Mouse (Mus musculus) granulocyte monocyte progenitor cell, adult 5-6 weeks (primary cell): ENCODE measurements around the gene Ang2. TPM values are rescaled to one million over a fixed set of nuclear protein-coding genes. Genes with fewer than 3 reads are reported as not detected.
A peak's percentile ranks its signal among the peaks of the same experiment; 100 is the strongest.
"Not testable (repeated sequence)": the region's sequence is repeated elsewhere in the genome, so short reads cannot be mapped to it uniquely, and the experiment has no call there.

Experiments
- ATAC-seq: replicated peaks from 2 replicates; pipeline ENCODE4 v1.8.0; 2016; ENCODE audit warnings: mild to moderate bottlenecking, moderate TSS enrichment, inconsistent platforms; ENCODE audit not compliant: poor library complexity, severe bottlenecking
- total RNA-seq, 2 experiments: library from RNA; stranded (forward) in 1 of 2; stranded (reverse) in 1 of 2; fragments of 200-712, 200-1000 nt in 1 of 2; fragments of >200 nt in 1 of 2; fragmentation: Nextera tagmentation in 1 of 2; gene quantifications; 2 replicates each; pipeline ENCODE4 v1.2.3; 2014 to 2017

Ang2 gene
- total RNA-seq (2014; fragmentation: Nextera tagmentation): not detected in 2 replicates
- total RNA-seq (2017): not detected in 2 replicates

- no peak for ATAC-seq
These were observed at the start of gene Ang2 for GRCm38 (mm10) chr14:51199098-51200023. Gene Ang2 (minus strand): TSS chr14:51199148.

- no peak for ATAC-seq
These were observed 48.8 kb upstream of the Ang2 start for GRCm38 (mm10) chr14:51247736-51248135.

- peak; percentile 68 for ATAC-seq
These were observed 42.0 kb upstream of the Ang2 start for GRCm38 (mm10) chr14:51240899-51241298.

GRCm38 (mm10) chr14:51237488-51237887, 38.5 kb upstream of the Ang2 start:
- peak; percentile 85 for ATAC-seq

- peak; percentile 56 for ATAC-seq
These were observed 30.7 kb upstream of the Ang2 start for GRCm38 (mm10) chr14:51229657-51230056.

- not testable (repeated sequence) for ATAC-seq
These were observed 21.1 kb upstream of the Ang2 start for GRCm38 (mm10) chr14:51220075-51220474.

GRCm38 (mm10) chr14:51203115-51203514, 4.2 kb upstream of the Ang2 start, which contains the start of gene Ear14:
Gene Ear14 (plus strand): TSS chr14:51203391.
- ATAC-seq: no peak

- ATAC-seq: no peak
These were observed 1.5 kb upstream of the Ang2 start for GRCm38 (mm10) chr14:51200466-51200865.

GRCm38 (mm10) chr14:51200054-51200453, 1.1 kb upstream of the Ang2 start:
- ATAC-seq: 0 out of 2 replicates have a peak, but pooled peaks have one; percentile 22

GRCm38 (mm10) chr14:51195681-51196080, 3.3 kb downstream of the Ang2 start:
- no peak for ATAC-seq

GRCm38 (mm10) chr14:51181051-51181450, 17.9 kb downstream of the Ang2 start:
- peak; percentile 53 for ATAC-seq

- no peak for ATAC-seq
These were observed 25.1 kb downstream of the Ang2 start for GRCm38 (mm10) chr14:51173843-51174242.

- ATAC-seq: not testable (repeated sequence)
These were observed 26.0 kb downstream of the Ang2 start for GRCm38 (mm10) chr14:51172947-51173346.

GRCm38 (mm10) chr14:51172095-51172865, 26.7 kb downstream of the Ang2 start:
- peak; percentile 68 for ATAC-seq

GRCm38 (mm10) chr14:51166068-51166467, 32.9 kb downstream of the Ang2 start:
- ATAC-seq: peak; percentile 67

GRCm38 (mm10) chr14:51165435-51165834, 33.5 kb downstream of the Ang2 start:
- ATAC-seq: no peak

GRCm38 (mm10) chr14:51163323-51163722, 35.6 kb downstream of the Ang2 start:
- ATAC-seq: not testable (repeated sequence)

- not testable (repeated sequence) for ATAC-seq
These were observed 37.0 kb downstream of the Ang2 start, which contains the start of gene Rnase2b for GRCm38 (mm10) chr14:51161976-51162375. Gene Rnase2b (plus strand): TSS chr14:51162260.

- peak; percentile 76 for ATAC-seq
These were observed 41.9 kb downstream of the Ang2 start for GRCm38 (mm10) chr14:51157072-51157471.

- ATAC-seq: peak; percentile 56
These were observed 42.2 kb downstream of the Ang2 start for GRCm38 (mm10) chr14:51156736-51157068.
